Mouse (Mus musculus): ENCODE measurements around the gene Pgpep1. TPM values are rescaled to one million over a fixed set of nuclear protein-coding genes. Genes with fewer than 3 reads are reported as not detected.

Pgpep1 gene
- polyA plus RNA-seq, 1 experiment from 2014 or later, result 18.9 TPM

- no peak overlapping the region for H3K9ac ChIP-seq (ENCODE audit: low read depth, low read length)
- peak; percentile 32 for ATAC-seq (ENCODE audit: low read depth)
- no peaks in the 10 kb centered on the region for H3K27me3 ChIP-seq (ENCODE audit: control insufficient read depth, insufficient read depth, low read depth, low read length)
- H3K4me3 ChIP-seq (ENCODE audit: low read depth, low read length), result no peak overlapping the region
- H3K27ac ChIP-seq (ENCODE audit: low read length), result no peak overlapping the region
- 45% methylated on average over 3 of the region's 3 CpGs for WGBS (ENCODE audit: insufficient replicate concordance)
- H3K4me2 ChIP-seq (ENCODE audit: low read depth, low read length), result no peak overlapping the region
- H3K36me3 ChIP-seq (ENCODE audit: control insufficient read depth, insufficient read depth), result peaks cover 7% of the 10 kb centered on the region
- no peaks in the 10 kb centered on the region for H3K9me3 ChIP-seq (replicated peaks; ENCODE audit: control insufficient read depth, low read length)
- H3K4me1 ChIP-seq (ENCODE audit: control insufficient read depth, low read depth, low read length), result peaks cover 51% of the 10 kb centered on the region
These were observed 21.2 kb upstream of the Pgpep1 start for GRCm38 (mm10) chr8:70681410-70681809.

GRCm38 (mm10) chr8:70680039-70680438 is 19.9 kb upstream of the Pgpep1 start:
- Histone ChIP-seq H3K4me2 (ENCODE audit: low read depth, low read length) (no peak overlapping the region), H3K27me3 (ENCODE audit: control insufficient read depth, insufficient read depth, low read depth, low read length) (no peaks in the 10 kb centered on the region), H3K4me3 (ENCODE audit: low read depth, low read length) (no peak overlapping the region), H3K4me1 (ENCODE audit: control insufficient read depth, low read depth, low read length) (peaks cover 63% of the 10 kb centered on the region), H3K9ac (ENCODE audit: low read depth, low read length) (no peak overlapping the region), H3K27ac (ENCODE audit: low read length) (0 out of 2 replicates have a peak overlapping the region, but pooled peaks have one; percentile 4), H3K36me3 (ENCODE audit: control insufficient read depth, insufficient read depth) (peaks cover 7% of the 10 kb centered on the region), H3K9me3 (replicated peaks; ENCODE audit: control insufficient read depth, low read length) (no peaks in the 10 kb centered on the region)
- WGBS (ENCODE audit: insufficient replicate concordance), result 67% methylated on average over 3 of the region's 3 CpGs
- ATAC-seq (ENCODE audit: low read depth), result peak; percentile 62

GRCm38 (mm10) chr8:70679404-70679803 is 19.2 kb upstream of the Pgpep1 start:
- no peak overlapping the region for H3K4me2 ChIP-seq (ENCODE audit: low read depth, low read length)
- H3K9ac ChIP-seq (ENCODE audit: low read depth, low read length), result no peak overlapping the region
- peaks cover 69% of the 10 kb centered on the region for H3K4me1 ChIP-seq (ENCODE audit: control insufficient read depth, low read depth, low read length)
- no peak overlapping the region for H3K4me3 ChIP-seq (ENCODE audit: low read depth, low read length)
- peaks cover 7% of the 10 kb centered on the region for H3K36me3 ChIP-seq (ENCODE audit: control insufficient read depth, insufficient read depth)
- WGBS (ENCODE audit: insufficient replicate concordance), result 81% methylated on average over 4 of the region's 4 CpGs
- no peaks in the 10 kb centered on the region for H3K27me3 ChIP-seq (ENCODE audit: control insufficient read depth, insufficient read depth, low read depth, low read length)
- 0 out of 2 replicates have a peak overlapping the region, but pooled peaks have one; percentile 27 for H3K27ac ChIP-seq (ENCODE audit: low read length)
- no peaks in the 10 kb centered on the region for H3K9me3 ChIP-seq (replicated peaks; ENCODE audit: control insufficient read depth, low read length)
- no peak for ATAC-seq (ENCODE audit: low read depth)

- Histone ChIP-seq H3K4me2 (ENCODE audit: low read depth, low read length) (no peak overlapping the region), H3K4me3 (ENCODE audit: low read depth, low read length) (no peak overlapping the region), H3K9me3 (replicated peaks; ENCODE audit: control insufficient read depth, low read length) (no peaks in the 10 kb centered on the region), H3K36me3 (ENCODE audit: control insufficient read depth, insufficient read depth) (peaks cover 7% of the 10 kb centered on the region), H3K4me1 (ENCODE audit: control insufficient read depth, low read depth, low read length) (peaks cover 77% of the 10 kb centered on the region), H3K27ac (ENCODE audit: low read length) (no peak overlapping the region), H3K9ac (ENCODE audit: low read depth, low read length) (no peak overlapping the region), H3K27me3 (ENCODE audit: control insufficient read depth, insufficient read depth, low read depth, low read length) (no peaks in the 10 kb centered on the region)
- no peak for ATAC-seq (ENCODE audit: low read depth)
These were observed 18.5 kb upstream of the Pgpep1 start for GRCm38 (mm10) chr8:70678679-70679078.

- no peak overlapping the region for H3K9ac ChIP-seq (ENCODE audit: low read depth, low read length)
- ATAC-seq (ENCODE audit: low read depth), result no peak
These were observed 17.4 kb upstream of the Pgpep1 start for GRCm38 (mm10) chr8:70677451-70678080.

GRCm38 (mm10) chr8:70675336-70675735 is 15.1 kb upstream of the Pgpep1 start:
- Histone ChIP-seq H3K4me1 (ENCODE audit: control insufficient read depth, low read depth, low read length) (peaks cover 67% of the 10 kb centered on the region), H3K9ac (ENCODE audit: low read depth, low read length) (no peak overlapping the region), H3K4me3 (ENCODE audit: low read depth, low read length) (no peak overlapping the region), H3K4me2 (ENCODE audit: low read depth, low read length) (no peak overlapping the region), H3K36me3 (ENCODE audit: control insufficient read depth, insufficient read depth) (peaks cover 7% of the 10 kb centered on the region), H3K9me3 (replicated peaks; ENCODE audit: control insufficient read depth, low read length) (no peaks in the 10 kb centered on the region), H3K27me3 (ENCODE audit: control insufficient read depth, insufficient read depth, low read depth, low read length) (no peaks in the 10 kb centered on the region), H3K27ac (ENCODE audit: low read length) (peak overlapping the region; percentile 97)
- ATAC-seq (ENCODE audit: low read depth), result no peak
- WGBS (ENCODE audit: insufficient replicate concordance), result 20% methylated on average over 1 of the region's 1 CpGs

More at GRCm38 (mm10) chr8:70677451-70678080, 17.4 kb upstream of the Pgpep1 start:
- Histone ChIP-seq H3K27me3 (ENCODE audit: control insufficient read depth, insufficient read depth, low read depth, low read length) (no peaks in the 10 kb centered on the region), H3K4me2 (ENCODE audit: low read depth, low read length) (peak overlapping the region; percentile 49), H3K36me3 (ENCODE audit: control insufficient read depth, insufficient read depth) (peaks cover 7% of the 10 kb centered on the region), H3K9me3 (replicated peaks; ENCODE audit: control insufficient read depth, low read length) (no peaks in the 10 kb centered on the region), H3K27ac (ENCODE audit: low read length) (peak overlapping the region; percentile 48), H3K4me1 (ENCODE audit: control insufficient read depth, low read depth, low read length) (peaks cover 79% of the 10 kb centered on the region), H3K4me3 (ENCODE audit: low read depth, low read length) (peak overlapping the region; percentile 7; the same call in 1 of the 2 replicates)
- WGBS (ENCODE audit: insufficient replicate concordance), result 78% methylated on average over 15 of the region's 15 CpGs

- H3K9me3 ChIP-seq (replicated peaks; ENCODE audit: control insufficient read depth, low read length), result no peaks in the 10 kb centered on the region
- peaks cover 7% of the 10 kb centered on the region for H3K36me3 ChIP-seq (ENCODE audit: control insufficient read depth, insufficient read depth)
- H3K4me2 ChIP-seq (ENCODE audit: low read depth, low read length), result peak overlapping the region; percentile 94
- peak overlapping the region; percentile 81 for H3K9ac ChIP-seq (ENCODE audit: low read depth, low read length)
- H3K27me3 ChIP-seq (ENCODE audit: control insufficient read depth, insufficient read depth, low read depth, low read length), result no peaks in the 10 kb centered on the region
- peak overlapping the region; percentile 97 for H3K27ac ChIP-seq (ENCODE audit: low read length)
- 20% methylated on average over 4 of the region's 4 CpGs for WGBS (ENCODE audit: insufficient replicate concordance)
- ATAC-seq (ENCODE audit: low read depth), result no peak
- no peak overlapping the region for H3K4me3 ChIP-seq (ENCODE audit: low read depth, low read length)
- H3K4me1 ChIP-seq (ENCODE audit: control insufficient read depth, low read depth, low read length), result peaks cover 63% of the 10 kb centered on the region
These were observed 14.5 kb upstream of the Pgpep1 start for GRCm38 (mm10) chr8:70674716-70675115.

- 54% methylated on average over 3 of the region's 3 CpGs for WGBS (ENCODE audit: insufficient replicate concordance)
- H3K4me3 ChIP-seq (ENCODE audit: low read depth, low read length), result peak overlapping the region; percentile 83
These were observed 13.9 kb upstream of the Pgpep1 start for GRCm38 (mm10) chr8:70674109-70674508.

GRCm38 (mm10) chr8:70673079-70673856 is 13.1 kb upstream of the Pgpep1 start, which contains the start of gene Lsm4:
Gene Lsm4 (plus strand): TSS chr8:70673248.
- peak; percentile 96 for ATAC-seq (ENCODE audit: low read depth)
- Histone ChIP-seq H3K4me2 (ENCODE audit: low read depth, low read length) (peak within 1 kb of the TSS; percentile 94), H3K9me3 (replicated peaks; ENCODE audit: control insufficient read depth, low read length) (no peaks in the 10 kb centered on the region), H3K27ac (ENCODE audit: low read length) (peak within 1 kb of the TSS; percentile 97), H3K9ac (ENCODE audit: low read depth, low read length) (peak within 1 kb of the TSS; percentile 81), H3K27me3 (ENCODE audit: control insufficient read depth, insufficient read depth, low read depth, low read length) (no peaks in the 10 kb centered on the region), H3K4me1 (ENCODE audit: control insufficient read depth, low read depth, low read length) (peaks cover 51% of the 10 kb centered on the region), H3K4me3 (ENCODE audit: low read depth, low read length) (peak within 1 kb of the TSS; percentile 83), H3K36me3 (ENCODE audit: control insufficient read depth, insufficient read depth) (peaks cover 2% of the 10 kb centered on the region; the same call in 1 of the 2 replicates)
- WGBS (ENCODE audit: insufficient replicate concordance), result under 1% methylated on average over 60 of the region's 60 CpGs

More at GRCm38 (mm10) chr8:70674109-70674508, 13.9 kb upstream of the Pgpep1 start:
- H3K36me3 ChIP-seq (ENCODE audit: control insufficient read depth, insufficient read depth), result peaks cover 7% of the 10 kb centered on the region
- H3K4me1 ChIP-seq (ENCODE audit: control insufficient read depth, low read depth, low read length), result peaks cover 58% of the 10 kb centered on the region
- H3K27me3 ChIP-seq (ENCODE audit: control insufficient read depth, insufficient read depth, low read depth, low read length), result no peaks in the 10 kb centered on the region
- H3K9ac ChIP-seq (ENCODE audit: low read depth, low read length), result peak overlapping the region; percentile 81
- H3K9me3 ChIP-seq (replicated peaks; ENCODE audit: control insufficient read depth, low read length), result no peaks in the 10 kb centered on the region
- H3K27ac ChIP-seq (ENCODE audit: low read length), result peak overlapping the region; percentile 97
- no peak for ATAC-seq (ENCODE audit: low read depth)
- peak overlapping the region; percentile 94 for H3K4me2 ChIP-seq (ENCODE audit: low read depth, low read length)

Data from liver, embryonic 16.5 days (tissue).